Mouse (Mus musculus) CD8-positive naive resting alpha-beta T cell, adult 57 days (primary cell): ENCODE data around the gene Vmp1. TPM values are rescaled to one million over a fixed set of nuclear protein-coding genes. Genes with fewer than 3 reads are reported as not detected.

ENCODE experiments used
- total RNA-seq: library from RNA; stranded (reverse); gene quantifications from one replicate; pipeline ENCODE4 v1.2.4, GENCODE M21; 2023

Vmp1 gene
- 77.2 TPM for total RNA-seq

GRCm38 (mm10) chr11:86683395-86684125 is at the start of gene Vmp1, which contains the start of gene Ptrh2:
Gene Vmp1, minus strand, starts transcription at chr11:86683836.
Gene Ptrh2, plus strand, starts transcription at chr11:86683985.

DNA sequence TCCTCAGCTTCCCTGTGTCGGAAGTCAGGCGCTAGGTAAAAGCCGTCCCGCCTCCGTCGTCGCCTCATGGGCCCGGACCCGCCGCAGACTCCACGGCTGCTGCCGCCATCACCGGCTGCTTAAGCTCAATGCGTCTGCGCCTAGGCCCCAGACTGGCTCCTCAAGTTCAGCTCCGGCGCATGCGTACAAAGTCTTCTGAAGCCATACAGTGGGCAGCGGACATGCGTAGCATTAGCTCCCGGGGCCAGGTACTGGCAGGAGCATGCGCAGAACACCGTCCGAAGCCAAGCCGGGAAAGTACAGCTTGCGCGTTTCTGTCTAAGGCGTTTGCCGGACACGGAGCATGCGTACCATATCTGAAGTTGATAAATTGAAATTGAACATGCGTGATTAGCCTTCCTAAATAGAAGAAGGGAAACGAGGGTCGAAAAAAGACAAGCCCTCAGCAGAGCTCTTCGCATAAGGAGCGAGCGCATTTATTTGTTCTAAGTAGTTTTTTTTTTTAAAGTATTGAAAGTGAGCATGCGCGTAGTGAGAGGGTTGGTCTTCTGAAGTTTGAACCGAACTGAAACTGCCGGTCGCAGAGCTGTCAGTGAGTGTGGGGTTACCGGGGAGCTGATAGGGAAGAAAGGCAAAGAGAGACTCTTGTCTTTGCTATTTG is 138.9 kb downstream of the Vmp1 start, which contains the start of the genes Rps6kb1 and Tubd1:
Gene Rps6kb1 (minus strand): TSS at position 167 of the 661 bp plus-strand sequence.
Gene Tubd1 (plus strand): TSS at position 353 of the 661 bp plus-strand sequence.

Other genes starting within 250 kb of the Vmp1 start
- gene Rnft1, start 199.2 kb downstream of the Vmp1 start, total RNA-seq: 50.9 TPM
- 61.8 TPM for gene Rps6kb1, start 139.0 kb downstream of the Vmp1 start, total RNA-seq
- 5.7 TPM for gene Tubd1, start 138.8 kb downstream of the Vmp1 start, total RNA-seq
- 5.3 TPM for gene Ptrh2, start 149 bp upstream of the Vmp1 start, total RNA-seq
- gene Cltc, start 73.7 kb upstream of the Vmp1 start, total RNA-seq: 125 TPM
- 56.1 TPM for gene Dhx40, start 123.9 kb upstream of the Vmp1 start, total RNA-seq